Mouse (Mus musculus) neutrophil, adult 5-6 weeks (primary cell): ENCODE measurements around the gene Bricd5. TPM values are rescaled to one million over a fixed set of nuclear protein-coding genes. Genes with fewer than 3 reads are reported as not detected.
A peak's percentile ranks its signal among the peaks of the same experiment; 100 is the strongest.

Experiments
- ATAC-seq: fragments of 151-379, 151-347 bp; 2 replicates; pipeline ENCODE4 v1.8.0; 2017; ENCODE audit warnings: mild to moderate bottlenecking, moderate TSS enrichment; ENCODE audit not compliant: insufficient number of reproducible peaks, poor library complexity, low FRiP score, severe bottlenecking; ENCODE audit errors: extremely low read depth
- total RNA-seq: library from RNA; stranded (forward); fragments of 200-1000 nt; gene quantifications from 2 replicates; pipeline ENCODE4 v1.2.3, GENCODE M21; 2017

Bricd5 gene
- total RNA-seq, 1 experiment from 2014 or later, result not detected

DNA sequence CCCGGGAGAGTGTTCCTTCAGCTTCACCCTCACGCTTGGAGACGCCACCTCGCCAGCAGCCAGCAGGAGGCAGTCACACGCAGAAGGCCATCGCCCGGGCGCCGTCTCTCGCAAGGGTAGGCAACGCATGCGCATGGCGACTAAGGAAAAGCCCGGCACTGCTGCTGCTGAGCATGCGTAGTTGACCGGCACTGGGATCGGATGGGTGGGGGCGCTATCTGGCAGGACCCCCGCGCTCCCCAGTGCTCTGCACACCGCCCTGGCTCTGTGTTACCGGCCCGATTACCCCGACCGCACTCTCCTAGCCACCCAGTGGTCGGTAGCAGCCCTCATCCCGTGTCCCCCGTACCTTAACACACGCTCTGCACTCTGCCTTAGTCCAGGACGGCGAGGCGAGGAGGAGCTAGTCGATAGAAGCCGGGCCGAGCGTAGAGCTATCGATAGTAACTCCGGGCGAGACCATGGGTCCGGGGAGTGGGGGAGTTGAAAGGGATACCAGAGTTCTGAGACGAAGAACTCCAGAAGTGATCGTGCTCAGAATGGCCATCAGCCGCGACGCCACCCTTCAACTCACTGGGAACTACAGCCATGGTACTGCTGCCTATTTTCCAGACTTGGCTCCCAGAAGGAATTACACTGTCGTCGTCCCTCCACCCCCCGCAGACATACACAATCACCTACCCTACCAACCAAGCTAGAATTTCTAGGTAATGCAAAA, 5.1 kb downstream of the Bricd5 start, which contains the start of gene Mlst8:
Gene Mlst8, minus strand, starts transcription at position 416 of the 718 bp plus-strand sequence.
- ATAC-seq, result peak; percentile 89

DNA sequence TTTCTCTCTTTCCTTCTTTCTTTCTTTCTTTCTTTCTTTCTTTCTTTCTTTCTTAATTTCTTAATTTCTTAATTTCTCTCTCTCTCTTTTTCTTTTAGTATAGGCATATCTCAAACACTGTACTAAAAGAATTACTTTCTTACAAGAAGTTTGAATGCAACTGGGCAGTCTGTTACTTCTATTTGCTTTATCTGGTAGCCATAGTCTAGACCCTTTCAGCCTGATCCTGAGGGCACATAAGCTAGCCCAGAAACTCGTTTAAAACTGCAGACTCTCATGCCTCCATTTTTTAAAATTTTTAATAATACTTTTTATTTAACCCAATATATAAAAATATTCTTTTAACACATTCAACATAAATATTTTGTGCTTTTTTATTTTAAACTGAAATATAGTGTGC, 5.7 kb downstream of the Bricd5 start:
- no peak for ATAC-seq

DNA sequence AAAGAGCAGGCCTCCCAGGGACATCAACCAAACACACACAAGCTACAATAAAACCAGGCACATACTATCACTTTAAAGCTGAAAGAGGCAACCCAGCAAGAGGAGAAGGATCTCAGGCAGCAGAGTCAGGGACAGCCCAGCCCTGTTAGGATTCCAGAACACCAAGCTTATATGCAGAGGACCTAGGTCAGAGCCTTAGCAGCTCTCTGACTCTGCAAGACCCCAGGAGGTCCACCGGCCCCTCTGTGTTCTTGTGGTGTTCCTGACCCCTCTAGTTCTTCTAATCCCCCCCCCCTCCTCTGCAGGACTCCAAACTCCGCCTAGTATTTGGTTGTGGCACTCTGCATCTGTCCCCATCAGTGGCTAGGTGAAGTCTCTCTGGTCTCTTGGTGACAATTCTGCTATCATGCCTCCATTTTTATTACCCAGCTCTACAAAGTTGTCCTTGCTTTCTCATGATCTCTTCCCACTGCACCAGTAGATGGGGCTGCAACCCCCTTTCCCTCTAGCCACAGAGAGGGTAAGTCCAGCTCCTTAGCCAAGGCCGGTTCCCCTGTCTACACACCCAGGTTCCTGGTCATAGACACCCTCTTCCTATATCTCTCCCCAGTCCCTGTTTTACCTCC, 6.6 kb downstream of the Bricd5 start:
- ATAC-seq, result no peak

DNA sequence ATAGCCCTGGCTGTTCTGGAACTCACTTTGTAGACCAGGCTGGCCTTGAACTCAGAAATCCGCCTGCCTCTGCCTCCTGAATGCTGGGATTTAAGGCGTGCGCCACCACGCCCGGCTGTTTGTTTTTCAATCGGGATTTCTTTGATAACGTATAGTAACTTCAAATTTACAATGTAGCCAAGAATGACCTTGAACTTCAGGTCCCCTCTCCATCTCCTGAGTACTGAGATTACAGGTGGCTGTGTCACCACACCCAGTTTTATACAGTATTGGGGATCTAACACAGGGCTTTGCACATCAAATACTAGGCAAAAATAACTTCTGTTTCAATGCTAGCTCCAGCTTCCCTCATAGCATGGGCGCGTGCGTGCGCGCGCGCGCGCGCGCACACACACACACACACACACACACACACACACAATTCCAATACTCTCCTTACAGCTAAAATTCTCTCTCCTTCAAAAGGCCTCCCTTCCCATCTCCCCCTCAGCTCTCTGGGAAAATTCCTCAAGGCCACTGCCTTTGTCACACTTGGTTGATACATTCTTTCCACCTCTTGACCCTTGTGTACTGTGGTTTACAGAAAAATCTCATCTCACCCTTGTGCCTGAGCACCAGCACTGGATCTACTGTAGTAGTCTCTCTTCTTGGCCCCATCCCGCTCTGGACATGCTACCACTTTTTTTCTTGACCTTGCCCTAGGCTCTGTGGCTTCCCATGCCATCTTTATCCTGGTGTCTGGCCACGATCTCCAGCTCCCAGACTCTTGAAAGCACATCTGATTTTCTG, 7.5 kb downstream of the Bricd5 start:
- ATAC-seq, result no peak

DNA sequence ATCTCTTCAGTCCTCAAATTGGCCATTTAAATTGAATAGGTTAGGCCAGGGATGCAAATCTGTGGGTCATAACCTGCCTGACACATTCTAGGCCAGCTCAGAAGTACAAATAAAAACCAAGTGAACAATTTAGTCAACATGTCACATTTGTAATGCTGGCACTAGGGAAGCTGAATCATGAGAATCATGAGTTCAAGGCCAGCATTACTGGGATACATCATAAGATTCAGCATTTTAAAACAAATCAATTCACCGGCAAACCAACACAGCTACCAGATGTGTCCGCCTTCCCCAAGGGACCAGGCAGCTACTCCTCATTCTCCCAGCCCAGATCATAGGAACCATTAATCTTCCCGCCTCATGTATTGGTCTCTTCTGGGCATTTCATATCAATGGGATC, 9.8 kb downstream of the Bricd5 start:
- ATAC-seq, result no peak

DNA sequence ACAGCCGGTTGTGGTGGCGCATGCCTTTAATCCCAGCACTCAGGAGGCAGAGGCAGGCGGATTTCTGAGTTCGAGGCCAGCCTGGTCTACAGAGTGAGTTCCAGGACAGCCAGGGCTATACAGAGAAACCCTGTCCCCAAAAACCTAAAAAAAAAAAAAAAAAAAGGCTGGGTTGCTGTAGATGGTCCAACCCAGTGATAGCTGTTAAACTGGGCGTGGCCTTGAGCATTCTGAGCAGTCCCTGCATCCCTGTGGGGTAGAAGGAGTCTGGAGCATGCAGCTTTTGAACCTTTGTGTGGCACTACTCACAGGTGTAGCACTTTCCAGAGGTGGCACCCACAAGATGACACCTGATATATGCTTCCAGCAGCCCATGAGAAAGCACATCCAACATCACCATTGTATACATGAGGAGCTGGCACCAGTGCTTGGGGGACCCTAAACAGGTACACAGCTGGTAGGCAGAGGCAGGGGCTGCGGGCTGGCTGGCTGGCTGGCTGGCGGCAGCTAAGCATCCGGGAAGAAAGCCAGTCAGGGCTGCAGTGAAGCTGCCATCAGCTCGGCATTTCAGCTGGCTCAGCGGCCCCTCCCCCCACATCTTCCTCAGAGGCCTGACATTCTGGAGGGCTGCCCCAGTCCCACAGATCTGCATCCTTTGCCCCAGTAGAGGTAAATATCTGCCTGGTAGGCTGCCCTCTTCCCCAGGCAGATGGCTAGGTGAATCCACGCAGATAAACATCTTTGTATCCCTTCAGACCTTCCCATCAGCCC, 11.6 kb downstream of the Bricd5 start:
- no peak for ATAC-seq

DNA sequence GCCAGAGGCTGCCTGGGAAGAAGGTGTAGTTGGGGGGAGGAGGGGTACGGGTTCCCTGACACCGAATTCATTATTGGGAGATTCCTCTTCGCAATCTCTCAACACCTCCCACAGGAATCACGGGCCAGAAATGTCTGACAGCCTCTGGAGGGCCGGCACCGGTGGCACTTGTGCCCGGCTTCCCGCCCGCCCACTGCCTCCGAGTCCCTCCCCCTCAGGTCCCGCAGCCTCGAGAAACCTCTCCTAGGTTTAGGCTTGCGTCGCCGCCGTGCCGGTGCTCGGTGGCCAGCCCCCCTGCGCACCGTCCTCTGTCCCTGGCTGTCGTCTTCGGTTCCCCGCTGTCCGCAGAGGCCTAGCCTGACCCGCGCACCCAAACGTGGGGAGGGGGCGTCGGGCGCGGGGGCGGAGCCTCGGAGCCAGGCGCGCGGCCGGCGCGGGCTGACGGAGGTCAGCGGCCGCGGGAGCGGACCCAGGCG, 14.5 kb downstream of the Bricd5 start, which contains the start of gene Caskin1:
Gene Caskin1, plus strand, starts transcription at position 416 of the 476 bp plus-strand sequence.
- no peak for ATAC-seq

DNA sequence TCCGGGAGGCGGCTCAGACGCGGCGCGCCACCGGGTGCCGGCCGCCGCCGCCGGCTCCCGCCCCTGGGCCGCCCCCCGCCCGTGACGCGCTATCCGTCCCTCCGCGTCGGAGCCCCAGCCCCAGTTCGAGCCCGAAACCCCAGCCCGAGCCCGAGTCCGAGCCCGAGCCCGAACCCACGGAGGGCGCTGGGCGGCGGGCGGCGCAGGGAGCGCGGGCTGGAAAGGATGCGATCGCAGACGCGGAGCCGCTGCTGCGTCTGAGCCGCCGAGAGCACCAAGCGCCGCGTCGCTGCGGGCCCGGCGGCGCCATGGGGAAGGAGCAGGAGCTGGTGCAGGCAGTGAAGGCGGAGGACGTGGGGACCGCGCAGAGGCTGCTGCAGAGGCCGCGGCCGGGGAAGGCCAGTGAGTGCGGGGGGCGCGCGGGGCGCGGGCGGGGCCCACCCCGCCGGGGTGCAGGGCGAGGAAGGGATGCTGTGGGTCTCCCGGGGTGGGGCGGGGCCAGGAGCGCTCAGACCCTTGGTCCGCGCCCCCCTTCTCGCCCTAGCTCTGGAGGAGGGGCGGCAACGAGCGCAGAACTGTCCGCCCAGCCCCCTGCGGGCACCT, 15.1 kb downstream of the Bricd5 start:
- ATAC-seq, result no peak

DNA sequence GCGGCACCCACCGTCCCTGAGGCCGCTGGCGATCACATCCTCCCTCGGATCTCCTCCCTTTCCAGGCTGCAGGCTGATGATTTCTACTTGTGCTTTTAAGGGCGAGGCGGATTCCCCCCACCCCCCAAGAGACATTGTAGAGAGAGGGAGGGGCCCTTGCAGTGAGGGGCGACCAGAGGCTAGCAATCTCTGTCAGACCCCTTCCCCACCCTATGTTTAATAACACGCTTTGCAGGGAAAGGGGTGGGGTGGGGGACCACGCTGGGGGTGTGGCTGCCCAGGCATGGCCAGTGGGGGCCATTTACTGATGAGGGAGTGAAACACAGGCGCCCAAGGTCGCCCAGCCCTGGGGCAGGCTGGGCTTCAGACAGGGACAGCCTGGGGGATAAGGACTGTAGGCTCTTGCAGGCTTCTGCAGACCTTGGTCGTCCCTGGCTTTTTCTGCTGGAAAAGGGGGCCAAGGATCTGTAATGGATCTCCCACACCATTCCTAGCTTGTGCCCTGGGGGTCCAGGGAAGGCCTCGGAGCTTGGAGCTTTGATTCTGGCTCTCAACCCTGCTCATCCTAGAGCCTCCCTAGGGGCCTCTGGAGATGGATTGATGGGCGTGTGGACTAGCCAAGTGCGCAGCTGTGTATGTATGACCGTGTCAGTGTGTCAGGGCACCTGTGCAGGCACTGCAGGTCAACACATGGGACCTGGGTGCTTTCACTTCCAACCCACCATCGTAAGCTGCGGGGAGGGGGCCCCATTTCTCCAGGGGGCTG, 15.8 kb downstream of the Bricd5 start:
- ATAC-seq, result no peak

DNA sequence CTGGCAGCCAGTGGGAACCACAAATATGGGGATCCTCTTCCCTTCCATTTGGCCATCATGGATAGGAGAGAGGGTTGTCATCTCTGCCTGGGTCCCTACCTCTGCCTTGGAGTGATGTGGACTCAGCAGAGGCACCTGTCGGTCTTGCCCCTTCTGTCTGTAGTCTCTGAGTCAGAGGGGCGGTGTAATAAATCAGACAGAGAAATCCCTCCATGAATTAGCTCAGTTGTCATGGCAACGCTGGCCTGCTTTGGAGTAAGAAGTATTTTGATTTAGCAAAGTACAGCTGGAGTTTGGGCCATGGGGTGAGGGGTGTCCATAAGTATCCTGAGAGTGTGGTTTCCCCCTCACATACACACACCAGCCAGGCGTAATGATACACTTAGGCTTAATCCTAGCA, 16.7 kb downstream of the Bricd5 start:
- no peak for ATAC-seq

DNA sequence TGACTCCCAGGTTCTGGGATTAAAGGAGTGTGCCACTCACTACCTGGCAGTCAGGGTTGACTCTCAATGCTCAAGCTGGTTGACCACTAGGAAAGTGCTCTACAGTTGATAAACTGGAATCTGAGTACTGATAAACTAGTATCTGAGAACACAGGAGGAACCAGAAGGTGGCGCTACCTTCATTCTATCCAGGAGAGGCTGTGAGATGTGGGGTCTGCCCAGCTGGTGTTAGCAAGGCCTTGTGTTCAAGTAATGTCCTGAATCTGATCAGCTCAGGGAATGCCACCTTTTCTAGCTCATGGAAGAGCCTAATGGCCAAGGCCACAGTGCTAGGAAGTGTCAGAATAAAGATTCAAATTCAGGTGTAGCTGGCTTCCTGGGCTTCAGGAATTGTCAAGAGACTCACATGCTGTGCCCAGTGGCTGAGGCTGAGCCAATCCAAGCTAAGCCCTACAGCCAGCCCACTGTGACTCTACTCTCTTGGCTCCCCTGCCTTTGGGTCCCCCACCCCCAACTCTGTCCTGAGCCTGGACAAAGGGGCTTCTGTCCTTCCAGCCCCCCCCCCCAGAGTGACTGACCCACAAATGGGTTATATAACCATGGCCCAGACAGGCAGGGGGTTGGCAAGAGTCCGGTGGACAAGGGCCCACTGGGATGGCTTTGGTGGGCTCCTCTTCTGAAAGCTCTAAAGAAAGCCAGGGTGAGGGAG, 21.1 kb downstream of the Bricd5 start:
- ATAC-seq, result no peak

DNA sequence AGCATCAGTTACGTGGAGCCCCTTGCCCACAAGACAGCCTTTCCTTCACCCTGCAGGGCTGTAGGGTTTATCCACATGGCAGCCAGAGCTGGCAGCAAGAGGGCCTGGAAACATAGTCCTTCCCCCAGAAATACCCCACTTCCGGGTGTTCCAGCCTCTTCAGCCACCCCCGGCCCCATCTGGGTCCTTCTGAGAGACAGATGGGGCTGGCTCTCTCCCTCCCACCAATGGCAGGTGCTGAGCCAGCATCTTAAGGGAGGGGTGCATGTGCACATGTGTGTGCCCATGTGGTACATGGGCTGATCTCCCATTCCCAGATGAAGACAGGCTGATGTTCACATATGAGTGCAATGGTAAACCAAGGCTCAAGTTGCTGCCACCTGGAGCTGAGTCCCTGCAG, 21.8 kb downstream of the Bricd5 start:
- no peak for ATAC-seq

DNA sequence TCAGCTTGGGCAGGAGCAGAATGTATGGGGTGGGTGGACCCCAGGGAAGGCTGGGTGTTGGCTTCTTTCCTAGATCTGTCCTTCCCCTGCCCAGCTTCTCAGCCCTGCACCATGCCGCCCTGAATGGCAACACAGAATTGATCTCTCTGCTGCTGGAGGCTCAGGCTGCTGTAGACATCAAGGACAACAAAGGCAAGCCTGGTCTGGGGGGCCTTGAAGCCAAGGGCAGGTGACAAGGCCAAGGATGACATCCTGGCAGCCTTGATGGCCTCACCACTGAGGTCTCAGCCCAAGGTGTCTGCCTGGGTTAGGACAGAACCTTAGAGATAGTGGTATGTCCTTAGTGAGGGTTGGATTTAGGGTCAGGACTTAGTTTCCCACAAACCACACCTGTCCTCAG, 22.3 kb downstream of the Bricd5 start:
- no peak for ATAC-seq

DNA sequence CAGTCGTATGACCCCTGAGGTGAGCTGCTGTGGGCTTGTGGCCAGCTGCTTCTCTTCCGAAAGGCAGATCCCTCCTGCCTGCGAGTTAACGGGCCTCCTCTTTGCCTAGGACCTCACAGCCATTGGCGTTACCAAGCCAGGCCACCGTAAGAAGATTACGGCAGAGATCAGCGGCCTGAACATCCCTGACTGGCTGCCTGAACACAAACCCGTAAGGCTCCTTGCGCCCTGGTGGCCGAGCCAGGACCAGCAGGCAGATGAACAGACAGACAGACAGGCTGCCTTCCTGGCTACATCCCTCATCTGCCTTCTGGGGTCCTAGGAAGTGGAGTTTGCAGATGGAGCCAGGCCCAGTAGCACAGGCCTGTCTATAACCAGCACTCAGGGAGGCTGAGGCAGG, 28.5 kb downstream of the Bricd5 start:
- no peak for ATAC-seq

DNA sequence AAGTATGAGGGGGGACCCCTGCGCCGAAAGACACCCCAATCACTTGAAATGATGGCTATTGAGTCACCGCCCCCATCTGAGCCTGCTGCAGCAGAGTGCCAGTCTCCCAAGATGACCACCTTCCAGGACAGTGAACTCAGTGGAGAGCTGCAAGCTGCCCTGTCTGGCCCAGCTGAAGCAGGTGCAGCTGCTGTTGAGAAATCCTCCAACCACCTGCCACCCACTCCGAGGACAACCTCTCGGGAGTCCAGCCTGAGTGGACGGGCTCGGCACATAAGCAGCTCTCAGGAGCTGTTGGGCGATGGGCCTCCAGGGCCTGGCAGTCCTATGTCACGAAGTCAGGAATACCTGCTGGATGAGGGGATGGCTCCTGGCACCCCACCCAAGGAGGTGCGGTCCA, 30.4 kb downstream of the Bricd5 start:
- ATAC-seq, result no peak

DNA sequence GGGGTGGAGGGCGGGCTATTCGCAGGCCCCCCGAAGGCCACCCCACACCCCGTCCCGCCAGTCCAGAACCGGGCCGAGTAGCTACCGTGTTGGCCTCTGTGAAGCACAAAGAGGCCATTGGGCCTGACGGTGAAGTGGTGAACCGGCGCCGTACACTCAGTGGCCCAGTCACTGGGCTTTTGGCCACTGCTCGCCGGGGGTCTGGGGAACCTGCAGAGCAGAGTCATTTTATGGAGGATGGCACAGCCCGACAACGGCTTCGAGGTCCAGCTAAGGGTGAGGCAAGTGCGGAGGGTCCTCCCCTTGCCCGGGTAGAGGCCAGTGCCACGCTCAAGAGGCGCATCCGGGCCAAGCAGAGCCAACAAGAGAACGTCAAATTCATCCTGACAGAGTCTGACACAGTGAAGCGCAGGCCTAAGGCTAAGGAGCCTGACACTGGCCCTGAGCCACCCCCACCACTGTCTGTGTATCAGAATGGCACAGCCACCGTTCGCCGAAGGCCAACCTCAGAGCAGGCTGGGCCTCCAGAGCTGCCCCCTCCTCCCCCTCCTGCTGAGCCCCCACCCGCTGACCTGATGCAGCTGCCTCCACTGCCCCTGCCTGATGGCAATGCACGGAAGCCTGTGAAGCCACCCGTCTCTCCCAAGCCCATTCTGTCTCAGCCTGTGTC, 31.7 kb downstream of the Bricd5 start:
- no peak for ATAC-seq
